Mouse (Mus musculus) liver, postnatal 0 days (tissue): Measurements from ENCODE around the gene Cenpp.

Source experiments
- CTCF ChIP-seq: sonication (generic); IDR thresholded peaks from 2 replicates; pipeline ENCODE4 v1.5.1; 2016; ENCODE audit warnings: antibody characterized with exemption, low read depth
- EP300 ChIP-seq: IDR thresholded peaks from 2 replicates; pipeline ENCODE4 v1.6.1; 2016; ENCODE audit warnings: antibody characterized with exemption, low read depth, mild to moderate bottlenecking

- no peak for TF ChIP-seq CTCF
- TF ChIP-seq EP300: no peak
Observed at GRCm38 (mm10) chr13:49479399-49479798, 173.2 kb downstream of the Cenpp start.
